Mouse (Mus musculus) induced T-regulatory cell, adult 2 months (primary cell): ENCODE measurements around the gene Pim2.
"Not testable (repeated sequence)": the region's sequence is repeated elsewhere in the genome, so short reads cannot be mapped to it uniquely, and the experiment has no call there.

Experiments
- DNase-seq: peaks from one replicate; pipeline ENCODE4 v3.0.0-alpha.2; 2012; ENCODE audit warnings: low read depth

Gene Pim2

DNA sequence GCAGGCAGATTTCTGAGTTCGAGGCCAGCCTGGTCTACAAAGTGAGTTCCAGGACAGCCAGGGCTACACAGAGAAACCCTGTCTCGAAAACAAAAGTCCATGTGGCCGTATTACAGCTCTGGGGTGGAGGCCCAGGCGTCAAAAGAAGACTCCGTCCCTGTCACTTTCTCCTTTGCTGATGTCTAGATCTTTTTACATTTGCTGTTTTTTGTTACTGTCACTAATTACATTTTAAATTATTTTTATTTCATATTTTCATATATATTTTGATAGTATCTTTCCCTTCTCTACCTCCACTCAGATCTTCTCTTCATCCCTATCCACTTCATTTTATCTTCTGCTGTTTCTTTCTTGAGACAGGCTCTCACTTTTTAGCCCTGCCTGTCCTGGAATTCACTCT is 29.7 kb downstream of the Pim2 start, which contains the start of gene Gm10491:
Gm10491 (minus strand) TSS at position 101 of the 400 bp plus-strand sequence.
- no peak for DNase-seq

GRCm38 (mm10) chrX:7909242-7909641 is 31.2 kb downstream of the Pim2 start, which contains the start of gene Gm10490:
Gene Gm10490, plus strand, starts transcription at chrX:7909542.
- DNase-seq: not testable (repeated sequence)

- no peak for DNase-seq
Measured at GRCm38 (mm10) chrX:7910473-7910872, 32.4 kb downstream of the Pim2 start.

- peak; percentile 25 for DNase-seq
Measured at GRCm38 (mm10) chrX:7915669-7916068, 37.6 kb downstream of the Pim2 start.

- peak; percentile 17 for DNase-seq
Measured at GRCm38 (mm10) chrX:7917960-7918359, 39.9 kb downstream of the Pim2 start.

DNA sequence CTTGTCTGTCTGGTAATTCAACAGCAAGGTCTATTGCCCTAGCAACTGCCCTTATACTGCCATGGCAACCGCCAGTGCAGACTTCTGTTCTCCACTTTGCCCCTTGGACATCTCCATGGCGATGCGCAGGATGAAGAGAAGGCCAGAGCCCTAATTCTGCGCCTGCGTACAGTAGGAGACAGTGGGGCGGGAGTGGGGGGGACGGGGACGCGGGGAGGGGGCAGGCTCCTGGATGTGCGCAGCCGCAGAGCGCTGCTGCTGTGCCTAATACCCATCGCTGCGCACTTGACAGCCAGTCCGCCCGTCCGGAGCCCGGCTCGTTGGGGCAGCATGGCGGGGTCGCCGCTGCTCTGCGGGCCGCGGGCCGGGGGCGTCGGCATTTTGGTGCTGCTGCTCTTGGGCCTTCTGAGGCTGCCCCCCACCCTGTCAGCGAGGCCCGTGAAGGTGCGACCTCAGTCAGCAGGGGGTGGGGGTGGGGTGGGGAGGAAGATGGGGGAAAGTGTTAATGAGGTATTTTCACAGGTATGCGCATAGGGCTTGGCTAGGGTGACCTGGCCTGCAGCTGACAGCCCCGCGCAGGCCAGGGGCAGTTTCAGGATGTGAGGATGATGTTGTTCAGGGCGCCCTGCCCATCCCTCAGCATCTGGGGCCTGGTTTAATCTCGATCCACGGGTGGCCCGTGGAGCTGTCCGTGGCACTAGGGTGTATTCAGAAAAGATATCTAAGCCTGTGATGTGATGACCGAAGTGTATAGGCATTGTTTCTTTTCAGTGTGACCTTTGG is 41.7 kb downstream of the Pim2 start, which contains the start of gene Pcsk1n:
Pcsk1n (plus strand) TSS at position 222 of the 783 bp plus-strand sequence.
- DNase-seq: no peak

GRCm38 (mm10) chrX:7922032-7922431 is 44.0 kb downstream of the Pim2 start:
- no peak for DNase-seq

DNA sequence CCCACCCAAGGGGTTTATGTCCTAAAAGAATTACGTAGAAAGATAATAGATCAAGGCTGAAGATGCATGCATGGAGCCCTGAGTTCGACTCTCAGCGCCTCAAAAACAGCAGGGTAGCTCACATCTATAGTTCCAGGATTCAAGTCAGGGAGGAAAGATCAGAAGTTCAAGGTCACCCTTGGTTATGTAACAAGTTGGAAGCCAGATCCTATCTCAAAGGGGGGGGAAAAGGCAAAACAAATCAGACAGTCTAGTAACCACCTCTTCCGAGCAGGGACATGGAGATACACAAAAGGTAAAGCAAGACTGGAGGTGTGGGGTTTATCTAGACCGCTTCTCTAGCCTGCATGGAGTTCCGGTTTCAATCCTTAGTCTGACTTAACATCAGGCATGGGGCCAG is 48.2 kb downstream of the Pim2 start:
- DNase-seq: no peak

- no peak for DNase-seq
Measured at GRCm38 (mm10) chrX:7927116-7927515, 49.1 kb downstream of the Pim2 start.

DNA sequence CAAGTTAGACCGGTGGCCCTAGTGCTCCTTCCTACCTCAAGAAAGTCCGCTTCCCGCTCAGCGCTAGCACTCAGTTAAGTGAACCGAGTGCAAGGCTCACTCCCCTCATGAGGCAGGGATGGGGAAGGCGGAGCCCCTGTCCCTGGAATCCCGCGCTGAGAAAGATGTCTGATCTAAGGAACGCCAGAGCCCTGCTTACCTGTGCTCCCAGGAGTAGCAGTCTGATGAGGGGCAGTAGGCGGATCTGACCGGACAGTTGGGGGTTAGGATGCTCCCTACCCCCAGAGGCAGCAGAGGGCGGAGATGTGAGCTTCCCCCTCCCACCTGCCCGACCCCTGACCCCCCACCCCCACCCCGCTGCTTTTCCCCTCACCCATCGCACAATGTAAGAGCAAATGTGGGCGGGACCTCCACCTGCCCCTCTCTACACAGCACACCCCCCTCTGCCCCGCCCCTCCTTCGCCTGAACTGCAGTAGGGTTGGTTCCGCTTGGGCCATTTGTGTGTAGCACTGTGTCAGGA is 50.3 kb downstream of the Pim2 start, which contains the start of gene Eras:
Eras (minus strand) TSS at position 338 of the 521 bp plus-strand sequence.
- no peak for DNase-seq
